Mouse (Mus musculus) fibroblast of lung, adult 2 months (primary cell): Measurements from ENCODE around the gene Gm20431.

Experiments used
- DNase-seq: peaks from one replicate; pipeline ENCODE4 v3.0.0-alpha.2; 2011; ENCODE audit warnings: low read depth

Gm20431 gene

GRCm38 (mm10) chr2:167688498-167689451, 27.5 kb upstream of the Gm20431 start, which contains the start of gene Cebpb:
Gene Cebpb (plus strand): TSS chr2:167688915.
- peak; percentile 62 for DNase-seq

- no peak for DNase-seq
These were observed 26.8 kb upstream of the Gm20431 start for GRCm38 (mm10) chr2:167688126-167688497.

GRCm38 (mm10) chr2:167687651-167688101, 26.4 kb upstream of the Gm20431 start:
- no peak for DNase-seq

GRCm38 (mm10) chr2:167687250-167687586, 25.9 kb upstream of the Gm20431 start:
- no peak for DNase-seq

- no peak for DNase-seq
These were observed 25.3 kb upstream of the Gm20431 start for GRCm38 (mm10) chr2:167686382-167687249.

GRCm38 (mm10) chr2:167685865-167686264, 24.6 kb upstream of the Gm20431 start:
- DNase-seq: no peak

- DNase-seq: no peak
These were observed 23.8 kb upstream of the Gm20431 start for GRCm38 (mm10) chr2:167685137-167685536.

- DNase-seq: no peak
These were observed 22.4 kb upstream of the Gm20431 start for GRCm38 (mm10) chr2:167683721-167684120.

- DNase-seq: no peak
These were observed 19.4 kb upstream of the Gm20431 start for GRCm38 (mm10) chr2:167680657-167681056.

GRCm38 (mm10) chr2:167679902-167680430, 18.7 kb upstream of the Gm20431 start:
- no peak for DNase-seq

GRCm38 (mm10) chr2:167678600-167678999, 17.3 kb upstream of the Gm20431 start:
- DNase-seq: no peak

GRCm38 (mm10) chr2:167675120-167675909, 14.0 kb upstream of the Gm20431 start:
- no peak for DNase-seq

- no peak for DNase-seq
These were observed 11.0 kb upstream of the Gm20431 start for GRCm38 (mm10) chr2:167672212-167672685.

- no peak for DNase-seq
These were observed 9.9 kb upstream of the Gm20431 start for GRCm38 (mm10) chr2:167671101-167671633.

GRCm38 (mm10) chr2:167669398-167669797, 8.1 kb upstream of the Gm20431 start:
- no peak for DNase-seq

GRCm38 (mm10) chr2:167668426-167668825, 7.1 kb upstream of the Gm20431 start:
- no peak for DNase-seq

- DNase-seq: no peak
These were observed 4.8 kb upstream of the Gm20431 start for GRCm38 (mm10) chr2:167665972-167666713.

GRCm38 (mm10) chr2:167662713-167663112, 1.4 kb upstream of the Gm20431 start:
- no peak for DNase-seq

GRCm38 (mm10) chr2:167660611-167660971, 705 bp downstream of the Gm20431 start:
- DNase-seq: no peak

- no peak for DNase-seq
These were observed 1.3 kb downstream of the Gm20431 start for GRCm38 (mm10) chr2:167659847-167660610.
